Mouse (Mus musculus): Measurements from ENCODE around the gene Ppp2r5b. TPM values are rescaled to one million over a fixed set of nuclear protein-coding genes. Genes with fewer than 3 reads are reported as not detected.
A peak's percentile ranks its signal among the peaks of the same experiment; 100 is the strongest.

The Ppp2r5b gene
- total and polyA plus RNA-seq, 3 experiments = 2.8 to 9.8 (median 3.4) TPM

GRCm38 (mm10) chr19:6245806-6246205, 10.1 kb upstream of the Ppp2r5b start:
- no peak for DNase-seq (ENCODE audit: extremely low read depth)

GRCm38 (mm10) chr19:6243226-6243625, 7.6 kb upstream of the Ppp2r5b start:
- TF ChIP-seq ELF1 (IDR thresholded peaks at IDR 0.05; ENCODE audit: low read depth, low read length) (no peak), CHD1 (IDR thresholded peaks at IDR 0.05; ENCODE audit: low read depth, low read length) (no peak), USF1 (IDR thresholded peaks at IDR 0.05; ENCODE audit: low read depth, low read length) (no peak), RAD21 (IDR thresholded peaks at IDR 0.05; ENCODE audit: low read depth, low read length) (no peak), KAT2A (IDR thresholded peaks at IDR 0.05; ENCODE audit: insufficient replicate concordance, low read length) (no peak), E2F4 (IDR thresholded peaks at IDR 0.05; ENCODE audit: insufficient replicate concordance, low read depth, low read length) (no peak), JUND (conservative IDR thresholded peaks at IDR 0.05; ENCODE audit: low read depth, low read length) (no peak), ZMIZ1 (IDR thresholded peaks at IDR 0.05; ENCODE audit: low read depth, low read length) (no peak), SIN3A (IDR thresholded peaks at IDR 0.05; ENCODE audit: low read length) (no peak), MAX (IDR thresholded peaks at IDR 0.05; ENCODE audit: low read length) (no peak), MAZ (IDR thresholded peaks at IDR 0.05; ENCODE audit: low read depth, low read length) (no peak), NRF1 (IDR thresholded peaks at IDR 0.05; ENCODE audit: low read depth, low read length) (no peak), TBP (conservative IDR thresholded peaks at IDR 0.05; ENCODE audit: low read depth, low read length) (no peak)

More at GRCm38 (mm10) chr19:6245806-6246205, 10.1 kb upstream of the Ppp2r5b start:
- Histone ChIP-seq H3K9ac (ENCODE audit: insufficient read depth, low read depth) (no peak overlapping the region), H3K4me3 (replicated peaks in 1 of 3; ENCODE audit: low read depth in 2 of 3, low read length in 2 of 3, poor library complexity in 1 of 3) (no peak overlapping the region), H3K36me3 (replicated peaks in 1 of 2; ENCODE audit: control insufficient read depth in 1 of 2, insufficient read depth in 1 of 2, low read length in 1 of 2) (peaks cover 58 to 68% of the 10 kb centered on the region in 2 experiments), H3K9me3 (replicated peaks; ENCODE audit: low read length) (no peaks in the 10 kb centered on the region), H3K27ac (ENCODE audit: insufficient read depth, low read depth) (no peak overlapping the region), H3K4me2 (ENCODE audit: insufficient read depth, low read depth, poor library complexity, severe bottlenecking) (no peak overlapping the region), H3K4me1 (ENCODE audit: control insufficient read depth in 1 of 2, insufficient read depth in 2 of 2) (peaks cover 3 to 13% of the 10 kb centered on the region in 2 experiments; a peak in 3 of 4 replicates), H3K79me2 (replicated peaks; ENCODE audit: control insufficient read depth, extremely low read depth, insufficient read depth, poor library complexity, severe bottlenecking) (peaks cover 10% of the 10 kb centered on the region; the same call in 1 of the 2 replicates), H3K27me3 (replicated peaks) (no peaks in the 10 kb centered on the region)
- dilution Hi-C loops (cut with MboI; ENCODE audit: extremely low pct_ligation_motif_present, extremely low pct_unique_long_range_greater_than_20kb, low sequenced_read_pairs) (no loop called here), in situ Hi-C loops (cut with MboI; ENCODE audit: low pct_ligation_motif_present, low pct_unique_long_range_greater_than_20kb, low sequenced_read_pairs) (no loop called here)
- TF ChIP-seq ZMIZ1 (IDR thresholded peaks at IDR 0.05; ENCODE audit: low read depth, low read length) = no peak
- no peak for TF ChIP-seq ETS1 (conservative IDR thresholded peaks at IDR 0.05; ENCODE audit: low read depth, low read length)
- no peak for TF ChIP-seq MYC (IDR thresholded peaks at IDR 0.05; ENCODE audit: low read depth, low read length)
- TF ChIP-seq MXI1 (IDR thresholded peaks at IDR 0.05; ENCODE audit: low read depth, low read length) = no peak
- TF ChIP-seq MAZ (IDR thresholded peaks at IDR 0.05; ENCODE audit: low read depth, low read length) = no peak
- no peak for TF ChIP-seq HCFC1 (IDR thresholded peaks at IDR 0.05; ENCODE audit: low read depth, low read length)
- TF ChIP-seq UBTF (IDR thresholded peaks at IDR 0.05; ENCODE audit: low read depth, low read length) = no peak
- TF ChIP-seq KAT2A (IDR thresholded peaks at IDR 0.05; ENCODE audit: insufficient replicate concordance, low read length) = no peak
- TF ChIP-seq CTCF (conservative IDR thresholded peaks at IDR 0.05 in 1 of 2, IDR thresholded peaks at IDR 0.05 in 1 of 2; ENCODE audit: low read depth in 2 of 2, low read length in 2 of 2) = no peak
- TF ChIP-seq SMC3 (IDR thresholded peaks at IDR 0.05; ENCODE audit: low read depth, low read length) = no peak
- TF ChIP-seq MAX (IDR thresholded peaks at IDR 0.05; ENCODE audit: low read length) = no peak
- TF ChIP-seq ZC3H11A (IDR thresholded peaks at IDR 0.05; ENCODE audit: low read depth, low read length) = no peak
- TF ChIP-seq POLR2A (IDR thresholded peaks at IDR 0.05; ENCODE audit: low read depth, low read length) = no peak

More at GRCm38 (mm10) chr19:6243226-6243625, 7.6 kb upstream of the Ppp2r5b start:
- Histone ChIP-seq H3K27me3 (replicated peaks) (no peaks in the 10 kb centered on the region), H3K4me3 (replicated peaks in 1 of 3; ENCODE audit: low read depth in 2 of 3, low read length in 2 of 3, poor library complexity in 1 of 3) (no peak overlapping the region), H3K36me3 (replicated peaks in 1 of 2; ENCODE audit: control insufficient read depth in 1 of 2, insufficient read depth in 1 of 2, low read length in 1 of 2) (peaks cover 35 to 49% of the 10 kb centered on the region in 2 experiments), H3K4me2 (ENCODE audit: insufficient read depth, low read depth, poor library complexity, severe bottlenecking) (0 out of 2 replicates have a peak overlapping the region, but pooled peaks have one; percentile 83), H3K27ac (ENCODE audit: insufficient read depth, low read depth) (no peak overlapping the region), H3K4me1 (ENCODE audit: control insufficient read depth in 1 of 2, insufficient read depth in 2 of 2) (peaks cover 0 to 15% of the 10 kb centered on the region in 2 experiments; a peak in 3 of 4 replicates), H3K9me3 (replicated peaks; ENCODE audit: low read length) (no peaks in the 10 kb centered on the region), H3K9ac (ENCODE audit: insufficient read depth, low read depth) (no peak overlapping the region), H3K79me2 (replicated peaks; ENCODE audit: control insufficient read depth, extremely low read depth, insufficient read depth, poor library complexity, severe bottlenecking) (peaks cover 10% of the 10 kb centered on the region; the same call in 1 of the 2 replicates)
- DNase-seq (ENCODE audit: extremely low read depth) = no peak
- dilution Hi-C loops (cut with MboI; ENCODE audit: extremely low pct_ligation_motif_present, extremely low pct_unique_long_range_greater_than_20kb, low sequenced_read_pairs) = no loop called here
- in situ Hi-C loops (cut with MboI; ENCODE audit: low pct_ligation_motif_present, low pct_unique_long_range_greater_than_20kb, low sequenced_read_pairs) = no loop called here
